Mouse (Mus musculus): Measurements from ENCODE around the gene Macrod2.

- TF ChIP-seq CTCF (IDR thresholded peaks at IDR 0.05) (no peak), EP300 (IDR thresholded peaks at IDR 0.05) (no peak)
These were observed 427.3 kb downstream of the Macrod2 start for GRCm38 (mm10) chr2:140822378-140822777.

Data from lung, postnatal 0 days (tissue).